ENCODE assay signal across 18 mouse cellular contexts in the genomic region with DNA sequence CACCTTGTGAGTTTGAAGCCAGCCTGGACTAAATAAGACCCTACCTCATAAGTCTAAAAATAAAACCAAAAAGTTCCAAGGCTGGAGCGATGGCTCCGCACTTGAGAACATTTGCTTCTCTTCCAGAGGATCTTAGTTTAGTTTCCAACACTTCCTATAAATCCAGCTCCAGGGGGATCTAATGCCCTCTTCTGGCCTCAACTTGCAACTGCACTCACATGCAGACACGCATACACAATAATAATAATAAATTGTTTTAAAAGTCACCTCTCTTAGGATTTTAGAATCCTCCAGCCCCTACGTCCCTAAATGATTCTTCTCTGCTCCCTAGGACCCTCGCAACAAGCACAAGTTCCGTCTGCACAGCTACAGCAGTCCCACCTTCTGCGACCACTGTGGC. TPM values are rescaled to one million over a fixed set of nuclear protein-coding genes. Genes with fewer than 3 reads are reported as not detected.
"Had no signal": no experiment of that assay in that cellular context is flagged by ENCODE, and none has a peak within 500 bp of the region (broad histone marks: within the 10 kb centered on the region; RNA-seq: fewer than 3 reads in every experiment).

No protein-coding gene starts in this region.

- H3K4me1 ChIP-seq: intestine, embryonic 15.5 days; limb, embryonic 12.5 days; liver, embryonic 15.5 days; neural tube, embryonic 12.5 days had no signal

- H3K9me3 ChIP-seq: intestine, embryonic 15.5 days; liver, embryonic 15.5 days; midbrain, embryonic 15.5 days had no signal

- H3K36me3 ChIP-seq: intestine, embryonic 15.5 days; limb, embryonic 12.5 days; liver, embryonic 15.5 days; midbrain, embryonic 15.5 days; neural tube, embryonic 12.5 days had no signal

- DNase-seq: kidney, adult 18-20 months; kidney, postnatal 10 days; kidney, postnatal 4 days; liver; lung, adult 2 months; lung, postnatal 14 days; retina, postnatal 1 day; right cerebral cortex, postnatal 4 days; spleen, adult 18-20 months; thymus, adult 18-20 months; thymus, postnatal 14 days had no signal

- H3K4me2 ChIP-seq: intestine, embryonic 15.5 days; limb, embryonic 12.5 days; liver, embryonic 15.5 days; midbrain, embryonic 15.5 days; neural tube, embryonic 12.5 days had no signal

- H3K4me3 ChIP-seq: intestine, embryonic 15.5 days; limb, embryonic 12.5 days; liver, embryonic 15.5 days; midbrain, embryonic 15.5 days; neural tube, embryonic 12.5 days had no signal

- H3K27ac ChIP-seq: intestine, embryonic 15.5 days; limb, embryonic 12.5 days; liver, embryonic 15.5 days; macrophage; midbrain, embryonic 15.5 days; neural tube, embryonic 12.5 days had no signal

- ATAC-seq: intestine, embryonic 15.5 days; midbrain, embryonic 15.5 days had no signal

- H3K9ac ChIP-seq: intestine, embryonic 15.5 days; limb, embryonic 12.5 days; liver, embryonic 15.5 days; midbrain, embryonic 15.5 days; neural tube, embryonic 12.5 days had no signal

RNA-seq across cellular contexts. Expression of a gene that starts 21.3 kb away (rescaled TPM):
- polyA plus RNA-seq: limb, embryonic 12.5 days; liver, embryonic 15.5 days had no signal

RNA-seq across cellular contexts. Expression of a gene that starts 22.5 kb away (rescaled TPM):
- total RNA-seq: monocyte, adult 5-6 weeks had no signal
- polyA plus RNA-seq: macrophage had no signal
